Mouse (Mus musculus): Measurements from ENCODE around the gene Mpp4. TPM values are rescaled to one million over a fixed set of nuclear protein-coding genes. Genes with fewer than 3 reads are reported as not detected.

Mpp4 gene
- 1.3 and 3.4 TPM in 2 replicates for total RNA-seq (2017)

- ATAC-seq (replicated peaks; ENCODE audit: low read depth, poor library complexity, severe bottlenecking): peak; percentile 85
These were observed at the start of gene Mpp4 for GRCm38 (mm10) chr1:59163030-59163461. Mpp4 (minus strand) TSS chr1:59163389.

DNA sequence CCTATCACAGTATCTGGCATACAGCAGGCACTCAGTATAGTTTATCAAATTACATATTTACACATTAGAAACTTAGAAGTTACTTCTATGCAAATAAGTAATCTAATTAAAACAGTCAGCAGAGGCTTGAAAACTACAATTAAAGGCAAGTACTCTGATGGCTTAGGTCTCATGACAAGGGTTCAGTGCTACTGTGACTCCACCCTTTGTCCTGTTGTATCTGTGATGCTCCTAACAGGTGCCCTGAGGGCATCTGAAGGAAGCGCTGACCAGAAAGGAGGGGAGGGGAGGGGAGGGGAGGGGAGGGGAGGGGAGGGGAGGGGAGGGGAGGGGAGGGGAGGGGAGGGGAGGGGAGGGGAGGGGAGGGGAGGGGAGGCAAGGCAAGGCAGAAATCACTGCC, 49.8 kb upstream of the Mpp4 start:
- ATAC-seq (replicated peaks; ENCODE audit: low read depth, poor library complexity, severe bottlenecking): no peak

DNA sequence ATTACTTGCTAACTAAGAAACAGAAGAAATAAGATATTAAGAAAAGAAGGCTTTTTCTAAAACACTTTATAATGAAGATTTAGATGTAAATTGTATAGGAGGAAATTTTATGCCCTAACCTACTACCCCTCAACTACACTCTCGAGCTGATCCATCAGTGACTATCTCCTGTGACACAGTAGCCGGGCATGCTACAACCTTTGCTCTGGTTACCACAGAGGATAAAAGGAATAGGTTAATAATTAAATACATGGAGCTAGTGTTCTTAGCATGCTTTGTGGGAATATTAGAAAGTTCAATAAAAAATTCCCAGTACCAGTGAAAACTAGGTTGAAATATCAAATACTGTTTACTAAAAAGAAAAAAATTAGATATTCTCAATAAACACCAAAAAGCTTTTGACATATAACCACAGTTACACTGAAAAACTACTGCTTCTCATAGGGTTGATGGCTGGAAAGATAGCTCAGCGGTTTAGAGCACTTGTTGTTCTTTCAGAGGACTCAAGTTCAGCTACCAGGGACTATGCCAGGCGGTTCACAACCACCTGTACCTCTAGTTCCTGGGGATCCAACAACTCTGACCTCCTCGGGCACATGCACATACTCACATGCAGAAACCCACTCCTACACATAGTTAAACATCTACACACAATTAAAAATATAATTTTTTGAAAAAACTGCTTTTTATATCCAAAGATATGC, 49.0 kb upstream of the Mpp4 start:
- ATAC-seq (replicated peaks; ENCODE audit: low read depth, poor library complexity, severe bottlenecking): no peak

DNA sequence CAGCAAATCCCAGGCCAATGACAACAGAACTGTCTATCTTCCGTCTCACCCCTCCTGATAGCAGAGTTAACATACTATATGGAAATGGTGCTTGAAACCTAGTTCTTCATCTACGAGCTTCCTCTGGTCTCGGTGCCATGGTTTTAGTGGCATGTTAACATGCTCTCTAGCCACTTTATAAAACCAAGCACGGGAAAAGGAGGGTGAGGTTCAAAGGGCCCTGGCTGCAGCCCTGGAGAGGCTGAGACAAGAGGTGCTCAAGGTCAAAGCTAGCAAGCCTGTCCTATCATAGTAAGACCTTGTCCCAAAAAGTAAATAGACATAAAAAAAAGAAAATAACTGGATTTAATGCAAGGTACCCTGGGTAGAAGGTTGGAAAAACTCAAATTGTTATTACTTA, 48.5 kb upstream of the Mpp4 start:
- ATAC-seq (replicated peaks; ENCODE audit: low read depth, poor library complexity, severe bottlenecking): no peak

- no peak for ATAC-seq (replicated peaks; ENCODE audit: low read depth, poor library complexity, severe bottlenecking)
These were observed 45.1 kb upstream of the Mpp4 start for GRCm38 (mm10) chr1:59208331-59208730.

DNA sequence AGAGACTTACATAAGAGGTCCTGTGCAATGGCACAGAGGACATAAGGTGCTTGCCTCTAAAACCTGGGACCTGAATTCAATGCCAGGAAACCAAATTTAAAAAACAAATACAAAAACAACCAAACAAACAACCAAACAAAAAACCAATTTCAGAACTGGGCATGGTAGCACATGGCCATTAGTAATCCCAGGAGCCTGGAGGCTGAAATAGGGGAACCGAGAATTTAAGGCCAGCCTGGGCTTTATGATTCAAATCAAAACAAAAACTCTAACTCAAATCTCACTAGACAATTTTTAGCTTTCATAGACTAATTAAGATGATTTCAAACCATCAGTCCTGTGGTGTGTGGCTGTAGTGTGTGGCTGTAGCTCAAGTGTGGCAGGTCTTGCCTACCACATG, 41.3 kb upstream of the Mpp4 start:
- no peak for ATAC-seq (replicated peaks; ENCODE audit: low read depth, poor library complexity, severe bottlenecking)

DNA sequence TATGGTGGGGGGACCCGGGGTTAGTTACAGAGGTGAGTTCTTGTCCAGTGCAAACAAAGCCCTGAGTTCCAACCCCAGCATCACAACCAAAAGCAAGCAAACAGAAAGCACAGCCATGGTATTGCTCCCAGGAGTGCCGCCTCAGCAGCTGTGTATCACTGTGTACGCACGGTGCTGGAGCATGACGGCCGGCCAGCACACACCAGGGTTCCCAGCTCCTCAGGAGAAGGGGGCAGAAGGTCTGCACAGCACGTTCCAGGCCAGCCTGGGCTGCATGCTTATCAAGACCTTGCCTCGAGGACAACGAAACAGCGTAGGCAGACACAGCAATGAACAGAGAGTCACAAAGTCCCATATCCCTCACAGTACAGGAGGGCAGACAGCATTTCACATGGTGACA, 39.2 kb upstream of the Mpp4 start:
- no peak for ATAC-seq (replicated peaks; ENCODE audit: low read depth, poor library complexity, severe bottlenecking)

- ATAC-seq (replicated peaks; ENCODE audit: low read depth, poor library complexity, severe bottlenecking): no peak
These were observed 38.4 kb upstream of the Mpp4 start for GRCm38 (mm10) chr1:59201561-59201960.

DNA sequence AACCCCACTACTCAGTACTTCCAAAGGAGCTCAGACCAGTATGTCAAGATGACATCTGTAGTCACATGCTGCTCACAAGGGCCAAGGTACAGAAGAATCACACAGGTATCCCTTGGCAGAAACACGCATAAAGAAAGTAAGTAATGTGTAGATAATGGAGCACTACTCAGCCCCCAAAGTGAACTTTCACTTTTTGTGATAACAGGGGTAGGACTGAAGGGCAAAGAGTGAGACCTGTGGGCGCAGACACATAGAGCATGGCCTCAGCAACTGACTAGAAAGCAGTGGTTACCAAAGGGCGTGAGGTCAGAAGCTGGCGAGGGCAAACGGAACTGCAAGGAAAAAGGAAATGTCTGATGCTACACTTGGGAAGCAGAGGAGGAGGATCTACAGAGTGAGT, 37.8 kb upstream of the Mpp4 start:
- ATAC-seq (replicated peaks; ENCODE audit: low read depth, poor library complexity, severe bottlenecking): no peak

DNA sequence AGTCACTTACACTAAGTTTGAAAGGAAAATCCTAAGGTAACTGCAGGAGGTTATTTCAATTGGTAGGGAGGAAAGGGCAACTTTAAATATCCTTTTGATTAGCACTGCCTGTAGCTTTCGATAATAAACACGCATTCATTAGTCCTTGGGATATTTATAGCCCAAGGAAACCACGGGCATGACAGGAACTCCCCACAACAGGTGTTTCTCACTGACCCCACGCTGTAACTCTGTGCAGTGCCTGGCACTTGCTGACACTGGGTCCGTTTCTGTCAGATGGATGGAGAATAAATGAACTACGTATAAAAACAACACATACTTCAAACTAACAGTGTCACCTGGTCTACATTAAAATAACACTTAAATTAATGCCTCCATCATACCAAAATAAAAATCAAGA, 31.8 kb upstream of the Mpp4 start:
- no peak; the same call in 1 of the 2 replicates for ATAC-seq (replicated peaks; ENCODE audit: low read depth, poor library complexity, severe bottlenecking)

DNA sequence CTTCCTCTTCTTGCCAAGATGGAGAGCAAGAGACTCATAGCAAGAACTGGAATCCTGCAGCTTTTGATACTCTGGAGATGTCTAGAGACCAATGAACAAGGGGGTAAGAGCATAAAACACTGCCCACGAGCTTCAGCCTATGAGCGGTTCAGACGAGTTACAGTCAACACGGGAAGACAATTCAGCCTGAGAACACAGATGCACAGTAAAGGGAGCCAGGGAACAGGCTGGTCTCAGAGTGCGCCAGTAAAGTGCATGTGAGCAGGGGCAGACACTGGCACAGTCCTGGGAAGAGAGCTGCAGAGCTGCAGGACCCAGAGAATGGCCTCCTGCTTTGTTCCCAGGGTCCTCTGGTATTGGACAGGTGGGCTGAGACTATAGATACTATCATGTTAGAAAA, 24.6 kb upstream of the Mpp4 start:
- no peak for ATAC-seq (replicated peaks; ENCODE audit: low read depth, poor library complexity, severe bottlenecking)

DNA sequence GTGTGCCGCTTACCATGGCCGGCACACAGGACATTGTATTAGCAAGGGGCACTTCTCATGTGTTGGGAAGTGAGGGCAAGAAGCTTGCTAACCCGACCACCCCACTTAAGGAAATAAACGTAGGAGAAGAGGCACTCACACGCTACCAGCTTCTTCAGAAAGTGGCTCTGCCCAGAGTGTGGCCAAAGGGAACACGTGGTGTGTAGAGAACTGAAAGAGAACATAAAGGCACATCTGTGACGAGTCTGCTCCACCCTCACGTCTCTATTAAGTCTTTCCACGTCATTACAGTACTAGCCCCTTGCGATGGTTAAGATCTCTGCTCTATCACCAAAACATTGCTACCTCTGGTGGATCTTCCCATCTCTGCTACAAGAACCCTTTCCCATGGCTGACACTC, 23.1 kb upstream of the Mpp4 start:
- ATAC-seq (replicated peaks; ENCODE audit: low read depth, poor library complexity, severe bottlenecking): no peak

DNA sequence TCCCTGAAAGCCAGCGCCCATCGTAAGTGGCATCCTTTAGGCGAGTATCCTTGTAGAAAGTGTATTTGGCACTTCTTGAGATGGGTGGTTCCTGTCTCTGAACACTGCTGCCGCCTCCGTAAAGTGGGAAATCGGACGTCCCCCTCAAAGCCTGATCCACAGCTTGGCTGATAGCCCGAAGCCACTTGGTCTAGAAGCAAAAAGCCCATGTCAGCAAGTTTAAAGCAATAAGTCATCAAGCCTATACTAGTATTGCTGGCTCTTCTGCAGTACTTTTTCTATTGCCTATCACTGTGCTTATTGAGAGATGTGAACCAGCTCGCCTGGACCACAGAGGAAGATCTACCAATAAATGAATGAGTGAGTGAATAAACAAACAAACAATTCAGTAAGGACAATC, 22.2 kb upstream of the Mpp4 start:
- no peak for ATAC-seq (replicated peaks; ENCODE audit: low read depth, poor library complexity, severe bottlenecking)

GRCm38 (mm10) chr1:59183045-59183444, 19.9 kb upstream of the Mpp4 start:
- peak; percentile 90 for ATAC-seq (replicated peaks; ENCODE audit: low read depth, poor library complexity, severe bottlenecking)

- no peak for ATAC-seq (replicated peaks; ENCODE audit: low read depth, poor library complexity, severe bottlenecking)
These were observed 19.2 kb upstream of the Mpp4 start for GRCm38 (mm10) chr1:59182373-59182772.

GRCm38 (mm10) chr1:59180003-59180402, 16.8 kb upstream of the Mpp4 start:
- no peak for ATAC-seq (replicated peaks; ENCODE audit: low read depth, poor library complexity, severe bottlenecking)

DNA sequence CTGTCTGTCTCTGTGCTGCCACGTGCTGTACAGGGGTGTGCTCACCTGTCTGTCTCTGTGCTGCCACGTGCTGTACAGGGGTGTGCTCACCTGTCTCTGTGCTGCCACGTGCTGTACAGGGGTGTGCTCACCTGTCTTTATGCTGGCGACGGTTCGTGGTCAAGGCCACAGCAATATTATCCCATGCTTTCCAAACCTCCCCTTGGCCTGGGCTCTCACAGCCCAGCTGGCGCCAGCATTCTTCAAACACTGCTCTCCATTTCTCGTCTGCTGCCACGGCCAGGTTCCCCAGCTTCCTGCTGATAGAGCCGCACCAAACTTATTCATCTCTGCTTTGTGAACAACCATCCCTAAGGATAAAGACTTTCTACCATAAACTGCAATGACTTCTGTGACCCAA, 15.2 kb upstream of the Mpp4 start:
- no peak for ATAC-seq (replicated peaks; ENCODE audit: low read depth, poor library complexity, severe bottlenecking)

DNA sequence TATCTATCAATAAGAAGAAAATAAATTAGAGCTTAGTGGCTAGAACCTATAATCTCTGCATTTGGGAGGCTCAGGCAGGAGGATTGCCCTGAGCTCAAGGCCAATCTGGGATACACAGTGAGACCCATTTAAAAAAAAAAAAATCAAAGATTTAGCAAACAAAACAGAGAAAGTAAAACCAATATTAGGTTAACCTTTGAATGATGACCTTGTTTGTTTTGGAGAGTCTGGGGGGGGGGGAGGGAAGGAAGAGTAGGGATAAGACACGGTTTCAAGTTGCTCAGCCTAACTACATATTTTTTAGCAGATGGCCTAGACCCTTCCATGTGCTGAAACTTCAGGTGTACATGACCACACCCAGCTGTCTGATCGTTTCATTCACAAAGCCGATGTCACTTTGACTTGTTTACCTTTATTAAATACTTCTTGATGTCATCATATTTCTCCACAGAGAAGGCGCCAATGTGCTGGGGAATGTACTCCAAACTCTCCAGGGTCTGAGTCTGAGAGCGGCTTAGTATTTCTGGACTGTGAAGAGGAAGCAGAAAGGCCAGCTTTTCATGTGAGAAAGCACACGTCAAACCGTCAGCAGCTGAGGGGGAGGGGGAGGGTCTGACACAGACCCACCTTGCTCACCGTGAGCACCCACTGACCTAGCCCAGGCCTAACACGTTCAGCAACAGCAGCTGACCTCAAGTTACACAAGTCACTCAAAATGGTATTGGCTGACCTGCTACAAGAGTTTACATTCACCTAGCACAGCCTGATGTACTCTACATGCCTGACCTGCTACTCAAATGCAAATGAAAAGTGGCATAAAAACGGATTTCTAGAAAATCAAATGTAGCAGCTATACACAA, 11.6 kb upstream of the Mpp4 start:
- no peak for ATAC-seq (replicated peaks; ENCODE audit: low read depth, poor library complexity, severe bottlenecking)

GRCm38 (mm10) chr1:59173023-59173422, 9.8 kb upstream of the Mpp4 start:
- peak; percentile 77 for ATAC-seq (replicated peaks; ENCODE audit: low read depth, poor library complexity, severe bottlenecking)

DNA sequence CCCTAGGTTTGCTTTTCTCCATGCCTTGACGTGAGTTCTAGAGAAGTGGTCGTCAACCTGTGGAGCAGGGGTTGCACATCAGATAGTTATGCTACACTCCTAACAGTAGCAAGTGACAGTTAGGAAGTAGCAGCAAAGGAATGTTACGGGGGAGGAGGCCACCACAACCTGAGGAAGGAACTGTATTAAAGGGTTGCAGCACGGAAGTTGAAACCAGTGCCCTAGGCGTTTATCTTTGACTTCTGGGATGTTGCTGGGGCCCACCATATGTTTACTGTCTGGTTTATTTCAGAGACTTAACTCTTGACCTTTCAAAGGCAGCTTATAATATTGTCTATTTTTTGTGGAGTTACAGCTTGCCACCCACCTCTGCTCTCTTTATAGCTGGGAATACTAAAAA, 8.7 kb upstream of the Mpp4 start:
- peak; percentile 46 for ATAC-seq (replicated peaks; ENCODE audit: low read depth, poor library complexity, severe bottlenecking)

DNA sequence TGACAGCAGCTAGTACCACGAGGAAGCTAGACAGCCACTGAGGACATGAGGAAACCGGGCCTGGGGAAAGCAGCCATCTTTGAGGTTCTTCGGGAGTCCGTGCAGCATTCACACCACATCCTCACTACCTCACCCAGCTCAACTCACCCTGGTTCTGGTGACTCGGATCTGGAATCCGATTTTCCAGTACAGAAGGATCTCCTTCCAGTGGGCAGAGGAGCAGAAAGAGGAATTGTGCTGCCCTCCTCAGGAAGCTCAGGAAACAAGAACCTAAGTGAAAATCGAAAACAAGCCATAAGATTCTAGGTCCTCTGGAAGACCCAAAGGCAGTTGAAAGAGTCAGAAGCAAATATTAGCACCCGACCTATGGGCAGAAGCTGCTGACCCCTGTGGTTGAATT, 7.1 kb upstream of the Mpp4 start:
- no peak for ATAC-seq (replicated peaks; ENCODE audit: low read depth, poor library complexity, severe bottlenecking)

GRCm38 (mm10) chr1:59169586-59169985, 6.4 kb upstream of the Mpp4 start:
- ATAC-seq (replicated peaks; ENCODE audit: low read depth, poor library complexity, severe bottlenecking): no peak

All from common myeloid progenitor, adult 5-6 weeks (primary cell).